In the genomic region with DNA sequence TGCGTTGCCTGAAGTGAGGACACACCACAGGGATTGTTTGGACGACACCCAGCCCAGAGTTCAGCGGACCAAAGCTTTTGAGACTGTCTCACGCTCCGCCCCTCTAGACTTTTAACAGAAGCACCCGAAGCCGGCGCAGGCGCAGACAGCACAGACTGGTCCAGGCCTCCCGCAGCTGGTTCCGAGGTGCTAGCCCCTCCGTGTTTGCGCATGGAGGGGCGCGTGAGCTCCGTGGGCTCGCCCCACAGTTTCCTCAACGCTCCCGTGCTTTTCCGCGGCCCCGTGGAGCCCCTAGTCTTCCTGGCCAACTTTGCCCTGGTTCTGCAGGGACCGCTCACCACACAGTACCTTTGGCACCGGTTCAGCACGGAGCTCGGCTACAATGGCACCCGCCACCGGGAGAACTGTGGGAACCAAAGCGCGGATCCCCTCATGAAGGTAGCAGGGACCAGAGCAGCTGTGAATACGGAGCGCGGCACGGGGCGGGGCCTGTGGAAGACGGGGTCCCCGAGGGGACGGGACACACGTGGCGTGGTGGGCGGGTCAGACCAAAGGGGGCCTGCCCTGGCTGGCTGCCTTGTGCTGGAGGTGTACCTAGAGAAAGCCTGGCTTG, we compare ENCODE assay signal across 8 mouse cellular contexts. TPM values are rescaled to one million over a fixed set of nuclear protein-coding genes. Genes with fewer than 3 reads are reported as not detected.
DNase-seq lines count a peak whose midpoint lies in the region; ATAC-seq and TF ChIP-seq lines count a peak whose summit lies in the region.

A gene (plus strand): TSS at position 130 of the 613 bp plus-strand sequence.

- peak within 1 kb of the TSS; percentile 69 for H3K27ac ChIP-seq in heart, embryonic 12.5 days (ENCODE audit: poor library complexity, severe bottlenecking)
- H3K27ac ChIP-seq in kidney, postnatal 0 days = peak within 1 kb of the TSS; percentile 90
- H3K27ac ChIP-seq in liver, adult 2 months (replicated peaks; ENCODE audit: insufficient read depth, low read depth, low read length) = peak within 1 kb of the TSS; percentile 93

- H3K9ac ChIP-seq in heart, embryonic 12.5 days = peak within 1 kb of the TSS; percentile 72
- peak within 1 kb of the TSS; percentile 84 for H3K9ac ChIP-seq in kidney, postnatal 0 days (ENCODE audit: low read depth, low read length)
- peak within 1 kb of the TSS; percentile 87 for H3K9ac ChIP-seq in liver, adult 2 months (ENCODE audit: low read depth, low read length)

- peak; percentile 80 to 83 for DNase-seq in B cell, adult 2 months
- peak; percentile 88 for DNase-seq in brain, embryonic 14.5 days (ENCODE audit: low read depth)
- peak; percentile 95 for DNase-seq in kidney, postnatal 0 days (ENCODE audit: low spot score)
- DNase-seq in liver, adult 2 months (ENCODE audit: extremely low read depth, low read depth, low spot score) = peak; percentile 88
- DNase-seq in splenic B cell, adult 2 months (ENCODE audit: low read depth, low spot score) = peak; percentile 73

- H3K27me3 ChIP-seq in erythroblast, embryonic 14.5 days (ENCODE audit: control insufficient read depth) = no peaks in the 10 kb centered on the region
- no peaks in the 10 kb centered on the region for H3K27me3 ChIP-seq in heart, embryonic 12.5 days (replicated peaks)
- H3K27me3 ChIP-seq in kidney, postnatal 0 days (ENCODE audit: insufficient read depth, low read length) = no peaks in the 10 kb centered on the region
- no peaks in the 10 kb centered on the region for H3K27me3 ChIP-seq in liver, adult 2 months (ENCODE audit: control insufficient read depth, insufficient read depth, low read length)
- H3K27me3 ChIP-seq in myocyte (ENCODE audit: control insufficient read depth, insufficient read depth, insufficient read length) = no peaks in the 10 kb centered on the region
- no peaks in the 10 kb centered on the region for H3K27me3 ChIP-seq in splenic B cell, adult 2 months (ENCODE audit: control insufficient read depth, insufficient read depth, low read length, poor library complexity, severe bottlenecking)

- under 1% methylated on average over 41 of the region's 41 CpGs for WGBS in heart, embryonic 12.5 days
- under 1% methylated on average over 41 of the region's 41 CpGs for WGBS in kidney, postnatal 0 days
- WGBS in liver, adult 2 months = under 1% methylated on average over 41 of the region's 41 CpGs

- 0 out of 2 replicates have a peak, but pooled peaks have one; percentile 5 for TF ChIP-seq POLR2A in brain, embryonic 14.5 days (IDR thresholded peaks at IDR 0.05; ENCODE audit: borderline replicate concordance, extremely low read depth, insufficient read depth, insufficient read length, poor library complexity, severe bottlenecking)
- TF ChIP-seq POLR2A in liver, adult 2 months (IDR thresholded peaks at IDR 0.05; ENCODE audit: extremely low read depth, insufficient read depth, low read length) = peak; percentile 25; the same call in 1 of the 2 replicates
- TF ChIP-seq POLR2A in myocyte (IDR thresholded peaks at IDR 0.05; ENCODE audit: insufficient read length, low read depth) = peak; percentile 66

- no peak for TF ChIP-seq CTCF in brain, embryonic 14.5 days (IDR thresholded peaks at IDR 0.05; ENCODE audit: borderline replicate concordance, extremely low read depth, insufficient read depth, insufficient read length)
- no peak for TF ChIP-seq CTCF in kidney, postnatal 0 days (IDR thresholded peaks at IDR 0.05; ENCODE audit: low read depth)
- no peak for TF ChIP-seq CTCF in liver, adult 2 months (IDR thresholded peaks at IDR 0.05; ENCODE audit: low read depth, low read length)

- H3K36me3 ChIP-seq in erythroblast, embryonic 14.5 days (ENCODE audit: control insufficient read depth) = no peaks in the 10 kb centered on the region
- H3K36me3 ChIP-seq in heart, embryonic 12.5 days = no peaks in the 10 kb centered on the region
- no peaks in the 10 kb centered on the region for H3K36me3 ChIP-seq in kidney, postnatal 0 days (ENCODE audit: insufficient read depth, low read length)
- no peaks in the 10 kb centered on the region for H3K36me3 ChIP-seq in liver, adult 2 months (ENCODE audit: control insufficient read depth, insufficient read depth, low read length)
- H3K36me3 ChIP-seq in myocyte (ENCODE audit: control insufficient read depth, insufficient read depth) = no peaks in the 10 kb centered on the region
- H3K36me3 ChIP-seq in splenic B cell, adult 2 months (ENCODE audit: control insufficient read depth, insufficient read depth, low read length, poor library complexity, severe bottlenecking) = no peaks in the 10 kb centered on the region

- ATAC-seq in heart, embryonic 12.5 days (ENCODE audit: insufficient number of reproducible peaks, low FRiP score) = peak; percentile 92
- ATAC-seq in kidney, postnatal 0 days (replicated peaks; ENCODE audit: low FRiP score, low read depth) = peak; percentile 93

- H3K4me1 ChIP-seq in erythroblast, embryonic 14.5 days (ENCODE audit: control insufficient read depth) = peaks cover 34% of the 10 kb centered on the region
- peaks cover 28% of the 10 kb centered on the region for H3K4me1 ChIP-seq in heart, embryonic 12.5 days (replicated peaks)
- H3K4me1 ChIP-seq in kidney, postnatal 0 days (replicated peaks; ENCODE audit: insufficient read depth, low read length) = peaks cover 14% of the 10 kb centered on the region; the same call in 1 of the 2 replicates
- H3K4me1 ChIP-seq in liver, adult 2 months (ENCODE audit: control insufficient read depth, insufficient read depth, low read length) = peaks cover 5% of the 10 kb centered on the region; the same call in 1 of the 2 replicates

- no peaks in the 10 kb centered on the region for H3K79me2 ChIP-seq in liver, adult 2 months (ENCODE audit: control insufficient read depth, insufficient read depth, low read length)
- no peaks in the 10 kb centered on the region for H3K79me2 ChIP-seq in myocyte (ENCODE audit: control insufficient read depth, insufficient read depth)

- peak within 1 kb of the TSS; percentile 75 for H3ac ChIP-seq in myocyte (ENCODE audit: control insufficient read depth, insufficient read length)

- peak within 1 kb of the TSS; percentile 69 for H3K4me2 ChIP-seq in heart, embryonic 12.5 days
- peak within 1 kb of the TSS; percentile 99 for H3K4me2 ChIP-seq in kidney, postnatal 0 days (ENCODE audit: low read length)
- peak within 1 kb of the TSS; percentile 90 for H3K4me2 ChIP-seq in myocyte (ENCODE audit: low read depth)

- peak within 1 kb of the TSS; percentile 61 for H3K4me3 ChIP-seq in erythroblast, embryonic 14.5 days (replicated peaks)
- H3K4me3 ChIP-seq in heart, embryonic 12.5 days = peak within 1 kb of the TSS; percentile 57
- H3K4me3 ChIP-seq in kidney, postnatal 0 days (replicated peaks; ENCODE audit: low read depth, low read length) = peak within 1 kb of the TSS; percentile 69
- peak within 1 kb of the TSS; percentile 69 for H3K4me3 ChIP-seq in liver, adult 2 months (ENCODE audit: insufficient read depth, low read depth, low read length)
- H3K4me3 ChIP-seq in myocyte = peak within 1 kb of the TSS; percentile 54

- peaks cover 5% of the 10 kb centered on the region for H3K9me3 ChIP-seq in erythroblast, embryonic 14.5 days (ENCODE audit: control insufficient read depth, low read length)
- peaks cover 7% of the 10 kb centered on the region; the same call in 1 of the 2 replicates for H3K9me3 ChIP-seq in heart, embryonic 12.5 days (replicated peaks)
- H3K9me3 ChIP-seq in kidney, postnatal 0 days (replicated peaks; ENCODE audit: low read length) = no peaks in the 10 kb centered on the region

TF ChIP-seq in myocyte, 11 proteins besides CTCF, POLR2A, EP300 and RAD21:
- TF ChIP-seq TCF12 (IDR thresholded peaks at IDR 0.05; ENCODE audit: insufficient read depth, poor library complexity, severe bottlenecking) (no peak), CEBPB (IDR thresholded peaks at IDR 0.05; ENCODE audit: insufficient read depth, poor library complexity, severe bottlenecking) (no peak), POLR2AphosphoS2 (IDR thresholded peaks at IDR 0.05; ENCODE audit: insufficient read length, low read depth) (peak; percentile 12), MAX (IDR thresholded peaks at IDR 0.05; ENCODE audit: low read depth) (no peak), MYOG (IDR thresholded peaks at IDR 0.05; ENCODE audit: control insufficient read depth in 1 of 3, insufficient read depth in 1 of 3, insufficient read length in 2 of 3, low read depth in 2 of 3) (peak in 1 of 3 experiments; percentile 5), E2F4 (IDR thresholded peaks at IDR 0.05; ENCODE audit: insufficient read depth) (no peak), TCF3 (IDR thresholded peaks at IDR 0.05; ENCODE audit: insufficient read length, low read depth) (no peak), MYOD1 (IDR thresholded peaks at IDR 0.05; ENCODE audit: control insufficient read depth in 1 of 3, insufficient read length in 2 of 3, low read depth in 2 of 3) (peak in 2 of 3 experiments; percentile 28 to 53), SRF (IDR thresholded peaks at IDR 0.05; ENCODE audit: control insufficient read depth, insufficient read length, low read depth) (peak; percentile 33), USF1 (IDR thresholded peaks at IDR 0.05; ENCODE audit: low read depth) (no peak), REST (IDR thresholded peaks at IDR 0.05; ENCODE audit: insufficient read depth, insufficient read length) (no peak)

RNA-seq across cellular contexts. Expression of the gene that starts here (rescaled TPM):
- 15.1 and 15.5 TPM in 2 replicates for polyA plus RNA-seq in brain, embryonic 14.5 days (2012; rRNA removed)
- 0.08 TPM in 1 of 2 replicates, not detected in the other for polyA plus RNA-seq in erythroblast, embryonic 14.5 days (2012)
- polyA plus RNA-seq in heart, embryonic 12.5 days (2016; fragmentation: Nextera tagmentation; extraction: Ambion mirVana) = 6.0 and 7.3 TPM in 2 replicates
- 21.7 and 23.4 TPM in 2 replicates for polyA plus RNA-seq in kidney, postnatal 0 days (2015; fragmentation: Nextera tagmentation; extraction: Ambion mirVana)
- 36.2 and 38.0 TPM in 2 replicates for total RNA-seq in liver, adult 2 months (2014; rRNA removed)
- polyA plus RNA-seq in liver, adult 2 months (2012; rRNA removed) = 133 and 146 TPM in 2 replicates
- polyA plus RNA-seq in myocyte (2012; fragmentation: generic; extraction: Trizol) = 7.5 TPM

Comparison
In these comparisons a context has a peak if more than half of its experiments do, and no peak if none do; other contexts are left out.
1. Peak in every context shown above with its lines: DNase-seq, ATAC-seq, H3K4me3 ChIP-seq and H3K27ac ChIP-seq.
2. POLR2A ChIP-seq: peak in every context shown above with its lines; median percentile 66 in myocyte; 25 in liver, adult 2 months; 5 in brain, embryonic 14.5 days.